Mouse (Mus musculus): ENCODE results near the gene Rsph14. TPM values are rescaled to one million over a fixed set of nuclear protein-coding genes. Genes with fewer than 3 reads are reported as not detected.

Rsph14 gene
- not detected for total RNA-seq (2023)

GRCm38 (mm10) chr10:75032395-75032794 is at the start of gene Rsph14:
TSS of gene Rsph14 (minus strand) at chr10:75032586.

GRCm38 (mm10) chr10:75060217-75060842 is 27.9 kb upstream of the Rsph14 start, which contains the start of gene Bcr:
TSS of gene Bcr (plus strand) at chr10:75060592.

GRCm38 (mm10) chr10:75036883-75037379 is 4.5 kb upstream of the Rsph14 start, which contains the start of gene Rab36:
TSS of gene Rab36 (plus strand) at chr10:75037058.

GRCm38 (mm10) chr10:74966850-74967451 is 65.4 kb downstream of the Rsph14 start, which contains the start of gene Gnaz:
TSS of gene Gnaz (plus strand) at chr10:74967177.

Other genes starting within 250 kb of the Rsph14 start
- 1.00 TPM for gene Gnaz, start 65.4 kb downstream of the Rsph14 start, total RNA-seq (2023)
- gene Rab36, start 4.5 kb upstream of the Rsph14 start, total RNA-seq (2023), result 1.2 TPM
- 26.6 TPM for gene Bcr, start 28.0 kb upstream of the Rsph14 start, total RNA-seq (2023)
- 86.4 TPM for gene Specc1l, start 179.5 kb upstream of the Rsph14 start, total RNA-seq (2023)

All from CD4-positive naive resting alpha-beta T cell, adult 76 days (primary cell).